Mouse (Mus musculus): ENCODE data around the gene Slc39a11.

The Slc39a11 gene

GRCm38 (mm10) chr11:113346895-113347514 lies 302.9 kb downstream of the Slc39a11 start:
- DNase-seq (ENCODE audit: low spot score) = no peak

- no peak for DNase-seq (ENCODE audit: low spot score)
Measured at GRCm38 (mm10) chr11:113339770-113340169, 310.1 kb downstream of the Slc39a11 start.

- DNase-seq (ENCODE audit: low spot score) = no peak
Measured at GRCm38 (mm10) chr11:113338581-113338980, 311.3 kb downstream of the Slc39a11 start.

GRCm38 (mm10) chr11:113335706-113336105 lies 314.2 kb downstream of the Slc39a11 start:
- no peak for DNase-seq (ENCODE audit: low spot score)

GRCm38 (mm10) chr11:113334444-113334881 lies 315.4 kb downstream of the Slc39a11 start:
- no peak for DNase-seq (ENCODE audit: low spot score)

GRCm38 (mm10) chr11:113333535-113333934 lies 316.3 kb downstream of the Slc39a11 start:
- DNase-seq (ENCODE audit: low spot score) = no peak

GRCm38 (mm10) chr11:113330061-113330591 lies 319.8 kb downstream of the Slc39a11 start:
- DNase-seq (ENCODE audit: low spot score) = no peak

GRCm38 (mm10) chr11:113327499-113328062 lies 322.3 kb downstream of the Slc39a11 start:
- DNase-seq (ENCODE audit: low spot score) = no peak

GRCm38 (mm10) chr11:113326387-113327011 lies 323.4 kb downstream of the Slc39a11 start:
- DNase-seq (ENCODE audit: low spot score) = peak; percentile 58

- DNase-seq (ENCODE audit: low spot score) = no peak
Measured at GRCm38 (mm10) chr11:113321601-113322000, 328.3 kb downstream of the Slc39a11 start.

- no peak for DNase-seq (ENCODE audit: low spot score)
Measured at GRCm38 (mm10) chr11:113309265-113309951, 340.5 kb downstream of the Slc39a11 start.

- no peak for DNase-seq (ENCODE audit: low spot score)
Measured at GRCm38 (mm10) chr11:113308256-113308941, 341.5 kb downstream of the Slc39a11 start.

GRCm38 (mm10) chr11:113303204-113303603 lies 346.7 kb downstream of the Slc39a11 start:
- DNase-seq (ENCODE audit: low spot score) = no peak

- DNase-seq (ENCODE audit: low spot score) = no peak
Measured at GRCm38 (mm10) chr11:113299492-113299891, 350.4 kb downstream of the Slc39a11 start.

GRCm38 (mm10) chr11:113297765-113298164 lies 352.1 kb downstream of the Slc39a11 start:
- DNase-seq (ENCODE audit: low spot score) = peak; percentile 63

GRCm38 (mm10) chr11:113296912-113297625 lies 352.8 kb downstream of the Slc39a11 start:
- DNase-seq (ENCODE audit: low spot score) = no peak

GRCm38 (mm10) chr11:113296162-113296561 lies 353.7 kb downstream of the Slc39a11 start:
- peak; percentile 76 for DNase-seq (ENCODE audit: low spot score)

- DNase-seq (ENCODE audit: low spot score) = no peak
Measured at GRCm38 (mm10) chr11:113294518-113294917, 355.4 kb downstream of the Slc39a11 start.

- DNase-seq (ENCODE audit: low spot score) = no peak
Measured at GRCm38 (mm10) chr11:113292906-113293614, 356.8 kb downstream of the Slc39a11 start.

Measured in ovary, postnatal 36 days (tissue).